In genomic region chr13:19356720-19357119, GRCm38 (mm10) we compare ENCODE assay signal across 15 mouse cellular contexts. TPM values are rescaled to one million over a fixed set of nuclear protein-coding genes. Genes with fewer than 3 reads are reported as not detected.
DNase-seq lines count a peak whose midpoint lies in the region; ATAC-seq lines count a peak whose summit lies in the region.
"Had no signal": no experiment of that assay in that cellular context is flagged by ENCODE, and none has a peak within 500 bp of the region (broad histone marks: within the 10 kb centered on the region; RNA-seq: fewer than 3 reads in every experiment).

No protein-coding gene starts in this region.

- H3K27me3 ChIP-seq in forebrain, embryonic 11.5 days (ENCODE audit: control insufficient read depth, insufficient read depth, low read length) = no peaks in the 10 kb centered on the region
- no peaks in the 10 kb centered on the region for H3K27me3 ChIP-seq in forebrain, embryonic 10.5 days (ENCODE audit: poor library complexity, severe bottlenecking)
- no peaks in the 10 kb centered on the region for H3K27me3 ChIP-seq in megakaryocyte, embryonic 14.5 days (replicated peaks)
- no peaks in the 10 kb centered on the region for H3K27me3 ChIP-seq in forebrain, embryonic 15.5 days
- H3K27me3 ChIP-seq: liver, embryonic 12.5 days had no signal

- 80% methylated on average over 5 of the region's 5 CpGs for WGBS in forebrain, embryonic 11.5 days
- WGBS in forebrain, embryonic 10.5 days = 77% methylated on average over 5 of the region's 5 CpGs
- 75% methylated on average over 5 of the region's 5 CpGs for WGBS in forebrain, embryonic 15.5 days

- ATAC-seq in forebrain, embryonic 11.5 days (replicated peaks; ENCODE audit: low FRiP score) = peak; percentile 42; the same call in 1 of the 2 replicates
- no peak for ATAC-seq in megakaryocyte, adult 5-6 weeks (ENCODE audit: poor library complexity, severe bottlenecking)
- ATAC-seq in forebrain, embryonic 15.5 days (replicated peaks) = peak; percentile 27; the same call in 1 of the 2 replicates
- ATAC-seq: liver, embryonic 12.5 days; lung, postnatal 0 days had no signal

- H3K36me3 ChIP-seq in forebrain, embryonic 11.5 days (ENCODE audit: control insufficient read depth, insufficient read depth, low read length) = no peaks in the 10 kb centered on the region; the same call in 1 of the 2 replicates
- H3K36me3 ChIP-seq in forebrain, embryonic 10.5 days (replicated peaks) = peaks cover 20% of the 10 kb centered on the region
- H3K36me3 ChIP-seq in megakaryocyte, embryonic 14.5 days (replicated peaks; ENCODE audit: low read length) = peaks cover 36% of the 10 kb centered on the region
- H3K36me3 ChIP-seq in forebrain, embryonic 15.5 days = peaks cover 32% of the 10 kb centered on the region

- H3K4me2 ChIP-seq in forebrain, embryonic 11.5 days (ENCODE audit: low read depth, low read length, severe bottlenecking) = no peak overlapping the region
- no peak overlapping the region for H3K4me2 ChIP-seq in forebrain, embryonic 15.5 days (replicated peaks)
- H3K4me2 ChIP-seq: heart, embryonic 11.5 days; liver, embryonic 12.5 days had no signal

- no peak for DNase-seq in forebrain, embryonic 11.5 days (ENCODE audit: low spot score)
- no peak for DNase-seq in forebrain, embryonic 10.5 days (ENCODE audit: extremely low spot score, low spot score)
- DNase-seq in thymus, postnatal 0 days (ENCODE audit: low spot score) = peak; percentile 51
- DNase-seq in layer of hippocampus, adult 8-10 months (ENCODE audit: low spot score in 2 of 2) = no peak
- DNase-seq in natural killer cell, adult 2 months (ENCODE audit: low spot score in 2 of 2) = no peak
- DNase-seq: adrenal gland, postnatal 10 days; cerebellum, adult 9-11 months; gastrocnemius, postnatal 10 days; kidney, postnatal 14 days had no signal

- no peak overlapping the region for H3K27ac ChIP-seq in forebrain, embryonic 11.5 days (ENCODE audit: low read depth, low read length)
- no peak overlapping the region for H3K27ac ChIP-seq in forebrain, embryonic 10.5 days
- no peak overlapping the region for H3K27ac ChIP-seq in forebrain, embryonic 15.5 days (replicated peaks)
- H3K27ac ChIP-seq: liver, embryonic 12.5 days had no signal

- no peaks in the 10 kb centered on the region for H3K9me3 ChIP-seq in forebrain, embryonic 11.5 days (ENCODE audit: control insufficient read depth, low read length)
- no peaks in the 10 kb centered on the region for H3K9me3 ChIP-seq in forebrain, embryonic 10.5 days
- H3K9me3 ChIP-seq in megakaryocyte, embryonic 14.5 days = no peaks in the 10 kb centered on the region
- no peaks in the 10 kb centered on the region for H3K9me3 ChIP-seq in forebrain, embryonic 15.5 days
- H3K9me3 ChIP-seq: liver, embryonic 12.5 days had no signal

- H3K9ac ChIP-seq in forebrain, embryonic 11.5 days (ENCODE audit: low read length) = no peak overlapping the region
- no peak overlapping the region for H3K9ac ChIP-seq in forebrain, embryonic 15.5 days (replicated peaks)
- H3K9ac ChIP-seq: liver, embryonic 12.5 days had no signal

- H3K4me3 ChIP-seq in forebrain, embryonic 11.5 days (ENCODE audit: low read depth, low read length) = no peak overlapping the region
- H3K4me3 ChIP-seq in forebrain, embryonic 10.5 days = no peak overlapping the region
- peak overlapping the region; percentile 51 for H3K4me3 ChIP-seq in megakaryocyte, embryonic 14.5 days (replicated peaks)
- no peak overlapping the region for H3K4me3 ChIP-seq in forebrain, embryonic 15.5 days
- H3K4me3 ChIP-seq: liver, embryonic 12.5 days had no signal

- H3K4me1 ChIP-seq in forebrain, embryonic 11.5 days (replicated peaks; ENCODE audit: control insufficient read depth, insufficient read depth, low read length) = no peaks in the 10 kb centered on the region
- H3K4me1 ChIP-seq in forebrain, embryonic 10.5 days = peaks cover 4% of the 10 kb centered on the region; the same call in 1 of the 2 replicates
- H3K4me1 ChIP-seq in megakaryocyte, embryonic 14.5 days = peaks cover 24% of the 10 kb centered on the region
- H3K4me1 ChIP-seq in forebrain, embryonic 15.5 days = peaks cover 3% of the 10 kb centered on the region; the same call in 1 of the 2 replicates
- H3K4me1 ChIP-seq: liver, embryonic 12.5 days had no signal

RNA-seq across cellular contexts. Expression of gene Stard3nl, which starts 38.9 kb away (rescaled TPM):
- 114 and 116 TPM in 2 replicates for polyA plus RNA-seq in forebrain, embryonic 11.5 days (2014; fragmentation: Nextera tagmentation; extraction: Ambion mirVana)
- polyA plus RNA-seq in forebrain, embryonic 10.5 days (2016; fragmentation: Nextera tagmentation; extraction: Ambion mirVana) = 100 and 102 TPM in 2 replicates
- 3.9 TPM in 1 of 2 replicates, not detected in the other for polyA plus RNA-seq in megakaryocyte, embryonic 14.5 days (2012; ENCODE audit: insufficient read depth, low replicate concordance)
- total RNA-seq in megakaryocyte, adult 5-6 weeks (2015) = 109 and 113 TPM in 2 replicates
- total RNA-seq in megakaryocyte, adult 5-6 weeks (2017) = 65.5 and 72.3 TPM in 2 replicates
- polyA plus RNA-seq in forebrain, embryonic 15.5 days (2015; fragmentation: Nextera tagmentation; extraction: Ambion mirVana) = 183 and 184 TPM in 2 replicates
- 58.6 and 66.6 TPM in 2 replicates for polyA plus RNA-seq in thymus, postnatal 0 days (2015; fragmentation: Nextera tagmentation; extraction: Ambion mirVana)
- 10 to 100 TPM; 59.4 to 70.1 (median 62.2) TPM for total RNA-seq in layer of hippocampus, adult 8-10 months (2022)

Comparison
In these comparisons a context has a peak if more than half of its experiments do, and no peak if none do; other contexts are left out.
1. RNA of gene Stard3nl, which starts 38.9 kb away (polyA plus RNA-seq): 183 to 184 TPM in forebrain, embryonic 15.5 days, 114 to 116 TPM in forebrain, embryonic 11.5 days, 100 to 102 TPM in forebrain, embryonic 10.5 days and 58.6 to 66.6 TPM in thymus, postnatal 0 days; 3.9 TPM in megakaryocyte, embryonic 14.5 days; every median in the first group is over 10 times any median in the second.